Mouse (Mus musculus): ENCODE data around the gene Pak1. TPM values are rescaled to one million over a fixed set of nuclear protein-coding genes. Genes with fewer than 3 reads are reported as not detected.

Gene Pak1
- total and polyA plus RNA-seq, 2 experiments from 2014 or later = 131 to 162 TPM

DNA sequence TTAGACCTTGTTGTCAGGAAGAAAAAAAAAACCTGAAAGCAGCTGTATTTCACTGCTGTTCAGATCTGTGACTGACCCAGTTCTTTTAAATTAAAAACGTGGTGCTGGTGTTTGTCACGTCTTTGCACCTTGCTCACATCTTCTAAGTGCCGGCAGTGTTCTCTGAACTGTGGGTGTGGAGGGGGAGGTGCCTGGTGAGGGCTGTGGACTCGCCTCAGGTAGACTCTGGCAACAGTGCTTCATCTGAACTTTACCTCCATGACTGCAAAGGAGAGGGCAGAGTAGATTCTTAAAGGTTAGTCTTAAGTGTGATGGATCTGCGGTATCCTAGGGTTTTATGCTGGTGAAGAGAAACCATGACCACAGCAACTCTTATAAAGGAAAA is 22.4 kb upstream of the Pak1 start:
- no peak for ATAC-seq (ENCODE audit: low FRiP score)
- H3K27ac ChIP-seq (ENCODE audit: low read depth, low read length) = no peak overlapping the region
- H3K9ac ChIP-seq (replicated peaks; ENCODE audit: low read length, poor library complexity, severe bottlenecking) = no peak overlapping the region
- no peak for TF ChIP-seq CTCF (IDR thresholded peaks at IDR 0.05)
- H3K4me3 ChIP-seq (ENCODE audit: low read depth, low read length) = no peak overlapping the region
- H3K36me3 ChIP-seq (ENCODE audit: insufficient read depth, low read length) = no peaks in the 10 kb centered on the region
- no peaks in the 10 kb centered on the region for H3K9me3 ChIP-seq (ENCODE audit: low read length)
- no peaks in the 10 kb centered on the region for H3K27me3 ChIP-seq (ENCODE audit: insufficient read depth, low read length)
- no peak for DNase-seq (ENCODE audit: low spot score)
- no peaks in the 10 kb centered on the region for H3K4me1 ChIP-seq (ENCODE audit: insufficient read depth, low read length)
- 77% methylated on average over 5 of the region's 5 CpGs for WGBS
- no peak overlapping the region for H3K4me2 ChIP-seq (ENCODE audit: low read depth, low read length, poor library complexity, severe bottlenecking)

GRCm38 (mm10) chr7:97766406-97767166 is 21.8 kb upstream of the Pak1 start:
- Histone ChIP-seq H3K4me1 (ENCODE audit: insufficient read depth, low read length) (no peaks in the 10 kb centered on the region), H3K27me3 (ENCODE audit: insufficient read depth, low read length) (no peaks in the 10 kb centered on the region), H3K27ac (ENCODE audit: low read depth, low read length) (no peak overlapping the region), H3K9me3 (ENCODE audit: low read length) (no peaks in the 10 kb centered on the region), H3K4me3 (ENCODE audit: low read depth, low read length) (no peak overlapping the region), H3K4me2 (ENCODE audit: low read depth, low read length, poor library complexity, severe bottlenecking) (no peak overlapping the region), H3K9ac (replicated peaks; ENCODE audit: low read length, poor library complexity, severe bottlenecking) (no peak overlapping the region), H3K36me3 (ENCODE audit: insufficient read depth, low read length) (no peaks in the 10 kb centered on the region)
- DNase-seq (ENCODE audit: low spot score) (no peak), ATAC-seq (ENCODE audit: low FRiP score) (no peak)
- 81% methylated on average over 9 of the region's 9 CpGs for WGBS
- no peak for TF ChIP-seq CTCF (IDR thresholded peaks at IDR 0.05)

DNA sequence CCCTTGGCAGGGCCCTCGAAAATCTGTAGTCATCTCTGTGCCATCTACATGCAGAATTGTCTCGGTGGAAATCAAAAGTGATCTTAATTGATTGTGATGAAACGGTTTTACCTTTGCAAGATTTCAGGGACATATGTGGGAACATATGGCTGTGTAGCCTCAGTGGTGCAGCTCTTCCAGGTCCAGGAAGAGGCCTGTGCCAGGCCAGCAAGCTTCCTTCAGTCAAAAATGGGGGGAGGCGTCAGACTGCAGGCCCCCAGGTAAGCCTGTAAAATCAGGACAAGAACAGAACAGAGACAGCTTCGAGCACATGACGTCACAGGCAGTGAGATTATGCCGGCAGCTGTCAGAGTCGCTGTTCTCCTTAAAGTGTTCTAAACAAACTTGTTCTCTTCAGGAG is 20.5 kb upstream of the Pak1 start:
- no peak for DNase-seq (ENCODE audit: low spot score)
- ATAC-seq (ENCODE audit: low FRiP score) = no peak
- no peak overlapping the region for H3K4me3 ChIP-seq (ENCODE audit: low read depth, low read length)

DNA sequence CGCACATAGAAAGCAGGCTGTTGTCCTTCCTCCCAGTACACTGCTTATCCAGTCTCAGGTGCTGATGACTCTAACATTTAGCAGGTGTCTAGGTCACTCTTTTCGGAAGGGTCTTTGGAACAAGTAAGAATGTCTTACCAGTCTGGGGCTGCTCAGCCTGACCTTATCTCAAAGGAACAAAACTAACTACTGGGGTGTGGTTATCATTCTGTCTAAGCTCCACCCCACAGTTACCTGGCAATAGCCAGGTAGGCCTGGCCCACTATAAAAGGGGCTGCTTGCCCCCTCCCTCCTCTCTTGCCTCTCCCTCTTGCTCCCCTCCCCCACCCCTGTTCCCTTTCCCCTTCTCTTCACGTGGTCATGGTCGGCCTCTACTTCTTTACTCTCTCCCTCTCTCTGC is 19.3 kb upstream of the Pak1 start:
- H3K27ac ChIP-seq (ENCODE audit: low read depth, low read length) = no peak overlapping the region
- DNase-seq (ENCODE audit: low spot score) = no peak
- no peak overlapping the region for H3K9ac ChIP-seq (replicated peaks; ENCODE audit: low read length, poor library complexity, severe bottlenecking)
- H3K4me3 ChIP-seq (ENCODE audit: low read depth, low read length) = no peak overlapping the region
- H3K4me2 ChIP-seq (ENCODE audit: low read depth, low read length, poor library complexity, severe bottlenecking) = no peak overlapping the region
- no peaks in the 10 kb centered on the region for H3K36me3 ChIP-seq (ENCODE audit: insufficient read depth, low read length)
- no peak for ATAC-seq (ENCODE audit: low FRiP score)
- 76% methylated on average over 4 of the region's 4 CpGs for WGBS
- no peaks in the 10 kb centered on the region for H3K4me1 ChIP-seq (ENCODE audit: insufficient read depth, low read length)
- no peaks in the 10 kb centered on the region for H3K27me3 ChIP-seq (ENCODE audit: insufficient read depth, low read length)
- no peaks in the 10 kb centered on the region for H3K9me3 ChIP-seq (ENCODE audit: low read length)
- no peak for TF ChIP-seq CTCF (IDR thresholded peaks at IDR 0.05)

More for the DNA sequence above, 20.5 kb upstream of the Pak1 start:
- TF ChIP-seq CTCF (IDR thresholded peaks at IDR 0.05) = no peak
- Histone ChIP-seq H3K27me3 (ENCODE audit: insufficient read depth, low read length) (no peaks in the 10 kb centered on the region), H3K27ac (ENCODE audit: low read depth, low read length) (no peak overlapping the region), H3K4me2 (ENCODE audit: low read depth, low read length, poor library complexity, severe bottlenecking) (no peak overlapping the region), H3K9me3 (ENCODE audit: low read length) (no peaks in the 10 kb centered on the region), H3K4me1 (ENCODE audit: insufficient read depth, low read length) (no peaks in the 10 kb centered on the region), H3K36me3 (ENCODE audit: insufficient read depth, low read length) (no peaks in the 10 kb centered on the region), H3K9ac (replicated peaks; ENCODE audit: low read length, poor library complexity, severe bottlenecking) (no peak overlapping the region)
- 80% methylated on average over 8 of the region's 8 CpGs for WGBS

DNA sequence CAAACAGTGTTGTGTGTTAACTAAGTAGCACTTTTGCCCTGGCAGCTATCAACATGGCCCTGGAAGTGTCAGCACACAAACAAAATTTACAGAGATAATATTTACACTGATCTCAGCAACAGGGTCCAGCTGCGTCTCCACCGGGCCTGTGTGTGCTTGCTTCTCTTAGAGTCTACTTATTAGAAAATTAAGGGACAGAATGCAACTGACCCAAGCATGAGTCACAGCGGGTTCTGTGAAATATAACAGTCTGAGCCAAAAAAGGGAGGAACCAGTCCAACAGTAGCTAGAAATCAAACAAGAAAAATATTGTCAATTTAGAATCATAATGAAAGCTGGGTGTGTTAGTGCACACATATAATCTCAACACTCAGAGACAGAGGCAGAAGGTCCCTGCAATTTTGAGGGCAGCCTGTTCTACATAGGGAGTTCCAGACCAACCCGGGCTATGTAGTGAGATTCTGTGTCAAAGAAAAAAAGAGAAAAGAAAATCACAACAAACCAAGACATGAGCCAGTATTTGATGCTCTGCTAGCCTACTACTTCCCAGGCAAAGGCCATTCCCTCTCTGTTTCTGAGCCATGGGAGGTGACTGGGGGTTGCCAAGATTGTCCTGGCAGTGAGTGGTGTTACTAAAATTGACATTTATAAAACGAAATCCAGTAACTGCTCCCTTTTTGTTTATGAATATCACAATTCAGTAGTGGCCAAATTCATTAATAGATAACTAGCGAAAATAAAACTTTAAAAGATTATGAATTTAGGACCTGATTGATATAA is 17.3 kb upstream of the Pak1 start:
- WGBS = 84% methylated on average over 6 of the region's 6 CpGs
- Histone ChIP-seq H3K27ac (ENCODE audit: low read depth, low read length) (no peak overlapping the region), H3K9ac (replicated peaks; ENCODE audit: low read length, poor library complexity, severe bottlenecking) (no peak overlapping the region), H3K9me3 (ENCODE audit: low read length) (no peaks in the 10 kb centered on the region), H3K4me3 (ENCODE audit: low read depth, low read length) (no peak overlapping the region), H3K36me3 (ENCODE audit: insufficient read depth, low read length) (no peaks in the 10 kb centered on the region), H3K4me2 (ENCODE audit: low read depth, low read length, poor library complexity, severe bottlenecking) (no peak overlapping the region), H3K27me3 (ENCODE audit: insufficient read depth, low read length) (no peaks in the 10 kb centered on the region), H3K4me1 (ENCODE audit: insufficient read depth, low read length) (no peaks in the 10 kb centered on the region)
- TF ChIP-seq CTCF (IDR thresholded peaks at IDR 0.05) = no peak
- ATAC-seq (ENCODE audit: low FRiP score) (no peak), DNase-seq (ENCODE audit: low spot score) (no peak)

GRCm38 (mm10) chr7:97775380-97775779 is 13.0 kb upstream of the Pak1 start:
- H3K4me3 ChIP-seq (ENCODE audit: low read depth, low read length) = no peak overlapping the region
- no peak for DNase-seq (ENCODE audit: low spot score)
- no peaks in the 10 kb centered on the region for H3K36me3 ChIP-seq (ENCODE audit: insufficient read depth, low read length)
- no peak for TF ChIP-seq CTCF (IDR thresholded peaks at IDR 0.05)
- no peaks in the 10 kb centered on the region for H3K9me3 ChIP-seq (ENCODE audit: low read length)
- H3K4me2 ChIP-seq (ENCODE audit: low read depth, low read length, poor library complexity, severe bottlenecking) = no peak overlapping the region
- H3K9ac ChIP-seq (replicated peaks; ENCODE audit: low read length, poor library complexity, severe bottlenecking) = no peak overlapping the region
- WGBS = 13% methylated on average over 3 of the region's 3 CpGs
- no peak overlapping the region for H3K27ac ChIP-seq (ENCODE audit: low read depth, low read length)
- H3K27me3 ChIP-seq (ENCODE audit: insufficient read depth, low read length) = no peaks in the 10 kb centered on the region
- H3K4me1 ChIP-seq (ENCODE audit: insufficient read depth, low read length) = no peaks in the 10 kb centered on the region
- ATAC-seq (ENCODE audit: low FRiP score) = no peak
